Mouse (Mus musculus): ENCODE measurements around the gene Atxn7l1.

- TF ChIP-seq POLR2A (IDR thresholded peaks at IDR 0.05; ENCODE audit: control insufficient read depth, low read depth, low read length) (no peak), CTCF (IDR thresholded peaks at IDR 0.05; ENCODE audit: control insufficient read depth, insufficient read depth, insufficient replicate concordance, low read depth, low read length) (no peak)
Measured at GRCm38 (mm10) chr12:33364511-33364910, 217.0 kb downstream of the Atxn7l1 start.
